Mouse (Mus musculus): Measurements from ENCODE around the gene Tmem92.

Tmem92 gene

GRCm38 (mm10) chr11:94782603-94783002 lies at the start of gene Tmem92:
Tmem92 (minus strand) TSS chr11:94782703.
- no peak for DNase-seq

- DNase-seq = no peak
These were observed 46.5 kb upstream of the Tmem92 start for GRCm38 (mm10) chr11:94828966-94829365.

- DNase-seq = peak; percentile 21
These were observed 36.9 kb upstream of the Tmem92 start for GRCm38 (mm10) chr11:94819427-94819826.

GRCm38 (mm10) chr11:94818946-94819345 lies 36.4 kb upstream of the Tmem92 start:
- DNase-seq = peak; percentile 13

- peak; percentile 59 for DNase-seq
These were observed 29.0 kb upstream of the Tmem92 start for GRCm38 (mm10) chr11:94811537-94811936.

GRCm38 (mm10) chr11:94791700-94792099 lies 9.2 kb upstream of the Tmem92 start:
- no peak for DNase-seq

- peak; percentile 66 for DNase-seq
These were observed 2.7 kb upstream of the Tmem92 start for GRCm38 (mm10) chr11:94785247-94785646.

GRCm38 (mm10) chr11:94774887-94775497 lies 7.5 kb downstream of the Tmem92 start:
- no peak for DNase-seq

GRCm38 (mm10) chr11:94773851-94774250 lies 8.7 kb downstream of the Tmem92 start:
- no peak for DNase-seq

- DNase-seq = no peak
These were observed 10.0 kb downstream of the Tmem92 start for GRCm38 (mm10) chr11:94772363-94773055.

GRCm38 (mm10) chr11:94767241-94767640 lies 15.3 kb downstream of the Tmem92 start:
- DNase-seq = no peak

GRCm38 (mm10) chr11:94762775-94763174 lies 19.7 kb downstream of the Tmem92 start:
- DNase-seq = no peak

- DNase-seq = no peak
These were observed 20.2 kb downstream of the Tmem92 start for GRCm38 (mm10) chr11:94762281-94762680.

- DNase-seq = no peak
These were observed 21.7 kb downstream of the Tmem92 start for GRCm38 (mm10) chr11:94760799-94761198.

- DNase-seq = no peak
These were observed 22.1 kb downstream of the Tmem92 start for GRCm38 (mm10) chr11:94760364-94760763.

- DNase-seq = no peak
These were observed 22.6 kb downstream of the Tmem92 start for GRCm38 (mm10) chr11:94759916-94760315.

GRCm38 (mm10) chr11:94752946-94753713 lies 29.4 kb downstream of the Tmem92 start:
- no peak for DNase-seq

- DNase-seq = no peak
These were observed 40.7 kb downstream of the Tmem92 start, which contains the start of gene Cdc34b for GRCm38 (mm10) chr11:94741732-94742272. Cdc34b (plus strand) TSS chr11:94741782.

- no peak for DNase-seq
These were observed 46.8 kb downstream of the Tmem92 start for GRCm38 (mm10) chr11:94735746-94736145.

GRCm38 (mm10) chr11:94732773-94733172 lies 49.7 kb downstream of the Tmem92 start:
- peak; percentile 34 for DNase-seq

GRCm38 (mm10) chr11:94731229-94731628 lies 51.3 kb downstream of the Tmem92 start:
- no peak for DNase-seq

- peak; percentile 85 for DNase-seq
These were observed 52.2 kb downstream of the Tmem92 start for GRCm38 (mm10) chr11:94730261-94730660.

- DNase-seq = no peak
These were observed 52.9 kb downstream of the Tmem92 start for GRCm38 (mm10) chr11:94729565-94729964.

All from lung, postnatal 10 days (tissue).